Mouse (Mus musculus): ENCODE data around the gene Dnajc1.

GRCm38 (mm10) chr2:18160992-18161391, 231.6 kb downstream of the Dnajc1 start:
- TF ChIP-seq ZC3H11A (IDR thresholded peaks at IDR 0.05; ENCODE audit: borderline replicate concordance, low read depth, low read length) (no peak), CHD2 (IDR thresholded peaks at IDR 0.05; ENCODE audit: low read depth, low read length) (no peak)

Data from ES-E14 (cell line).